Mouse (Mus musculus): ENCODE measurements around the gene Chst11.

GRCm38 (mm10) chr10:83076816-83077215 lies 91.5 kb downstream of the Chst11 start:
- no peak for TF ChIP-seq POLR2A (IDR thresholded peaks at IDR 0.05; ENCODE audit: insufficient read depth, low read length)
- no peak for TF ChIP-seq CTCF (IDR thresholded peaks at IDR 0.05; ENCODE audit: low read depth, low read length)
- no peak for TF ChIP-seq EP300 (IDR thresholded peaks at IDR 0.05; ENCODE audit: insufficient read depth, low read depth, low read length)

Data from ES-Bruce4 (cell line).